Mouse (Mus musculus) ES-E14 (cell line): ENCODE data around the gene Ppm1g. TPM values are rescaled to one million over a fixed set of nuclear protein-coding genes. Genes with fewer than 3 reads are reported as not detected.

Experiments
- DNase-seq: peaks from one replicate; pipeline ENCODE4 v3.0.0-alpha.2; 2013; ENCODE audit warnings: low read depth, low spot score
- H3K27ac ChIP-seq: 2 replicates; pipeline ENCODE4 v1.5.1; 2012; ENCODE audit warnings: low read depth, mild to moderate bottlenecking, low read length, moderate library complexity, mixed read lengths; ENCODE audit not compliant: poor library complexity, insufficient read depth, severe bottlenecking
- H3K36me3 ChIP-seq: 2 replicates; pipeline ENCODE4 v1.6.1; 2012; ENCODE audit warnings: mild to moderate bottlenecking, low read length, moderate library complexity, mixed read lengths; ENCODE audit not compliant: control insufficient read depth, poor library complexity, insufficient read depth, severe bottlenecking
- H3K4me1 ChIP-seq, 2 experiments: fragments of 150-350 bp in 1 of 2; sonication (generic) in 1 of 2; 2 replicates each; pipeline ENCODE4 v1.6.1; 2012; ENCODE audit warnings: low read length in 2 of 2, mild to moderate bottlenecking in 1 of 2, mixed read lengths in 1 of 2; ENCODE audit not compliant: control insufficient read depth in 2 of 2, insufficient read depth in 2 of 2, poor library complexity in 1 of 2
- H3K4me3 ChIP-seq, 2 experiments: fragments of 150-350 bp in 1 of 2; sonication (generic) in 1 of 2; 2 replicates each; pipeline ENCODE4 v1.5.1; 2012; ENCODE audit warnings: low read length in 2 of 2, low read depth in 1 of 2, mild to moderate bottlenecking in 1 of 2, mixed read lengths in 1 of 2; ENCODE audit not compliant: insufficient read depth in 1 of 2, poor library complexity in 1 of 2, severe bottlenecking in 1 of 2
- H3K9ac ChIP-seq: 2 replicates; pipeline ENCODE4 v1.6.1; 2012; ENCODE audit warnings: low read depth, mild to moderate bottlenecking, low read length, mixed read lengths; ENCODE audit not compliant: poor library complexity, insufficient read depth, severe bottlenecking
- H3K9me3 ChIP-seq: fragments of 150-350 bp; sonication (generic); 2 replicates; pipeline ENCODE4 v1.6.1; 2012; ENCODE audit warnings: low read depth, mild to moderate bottlenecking, low read length; ENCODE audit not compliant: control insufficient read depth, insufficient read depth
- CHD2 ChIP-seq: IDR thresholded peaks from 2 replicates; pipeline ENCODE4 v1.6.1; 2014; ENCODE audit warnings: mild to moderate bottlenecking, low read depth, low read length, inconsistent platforms
- HCFC1 ChIP-seq: IDR thresholded peaks from 2 replicates; pipeline ENCODE4 v1.6.1; 2012; ENCODE audit warnings: low read length, inconsistent platforms, borderline replicate concordance; ENCODE audit not compliant: insufficient read depth
- MAFK ChIP-seq: IDR thresholded peaks from 2 replicates; pipeline ENCODE4 v1.6.1; 2014; ENCODE audit warnings: mild to moderate bottlenecking, low read depth, low read length, inconsistent platforms; ENCODE audit not compliant: insufficient read depth
- ZC3H11A ChIP-seq: IDR thresholded peaks from 2 replicates; pipeline ENCODE4 v1.6.1; 2012; ENCODE audit warnings: low read depth, mild to moderate bottlenecking, inconsistent platforms, low read length, borderline replicate concordance
- ZNF384 ChIP-seq: IDR thresholded peaks from 2 replicates; pipeline ENCODE4 v1.6.1; 2012; ENCODE audit warnings: low read depth, low read length, inconsistent platforms
- in situ Hi-C, 2 experiments: fragments of 600-800 bp; cut with MboI; formaldehyde crosslinking; loops; one replicate each; pipeline ENCODE4 v1.15.1; 2025; ENCODE audit warnings: low sequenced_read_pairs in 2 of 2, inconsistent platforms in 1 of 2; ENCODE audit not compliant: unreplicated experiment in 2 of 2
- total RNA-seq: library from RNA; depleted of rRNA; stranded (reverse); fragments of 300-350 nt; gene quantifications from 2 replicates; pipeline ENCODE4 v1.2.3, GENCODE M21; 2012

Gene Ppm1g
- total RNA-seq, 1 experiment, result 294 TPM

DNA sequence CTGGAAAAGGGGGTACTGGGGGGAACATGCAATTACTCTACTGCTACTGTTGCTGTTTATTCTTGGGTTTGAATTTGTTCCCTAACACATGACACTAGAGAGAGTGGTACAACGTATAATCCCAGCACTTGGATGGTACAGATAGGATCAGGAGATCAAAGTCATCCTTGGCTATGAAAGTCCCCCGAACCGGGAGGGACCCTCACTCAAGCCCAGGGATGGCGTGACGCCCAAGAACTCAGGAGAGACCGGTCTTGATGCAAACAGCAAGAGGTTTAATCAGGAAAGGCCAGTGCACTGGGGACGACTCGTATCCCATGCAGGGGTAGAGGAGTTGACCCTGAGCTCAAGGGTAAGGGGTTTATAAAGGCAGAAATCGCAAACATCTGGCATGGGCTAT is 2.2 kb upstream of the Ppm1g start:
- Histone ChIP-seq H3K36me3 (no peaks in the 10 kb centered on the region), H3K9ac (no peak overlapping the region), H3K27ac (no peak overlapping the region), H3K4me1 (peaks cover 0 to 3% of the 10 kb centered on the region in 2 experiments; a peak in 1 of 4 replicates), H3K9me3 (no peaks in the 10 kb centered on the region), H3K4me3 (no peak overlapping the region)
- TF ChIP-seq ZNF384 (no peak), MAFK (no peak), CHD2 (no peak), ZC3H11A (no peak), HCFC1 (no peak)
- DNase-seq, result no peak
- in situ Hi-C loops, result no loop called here

DNA sequence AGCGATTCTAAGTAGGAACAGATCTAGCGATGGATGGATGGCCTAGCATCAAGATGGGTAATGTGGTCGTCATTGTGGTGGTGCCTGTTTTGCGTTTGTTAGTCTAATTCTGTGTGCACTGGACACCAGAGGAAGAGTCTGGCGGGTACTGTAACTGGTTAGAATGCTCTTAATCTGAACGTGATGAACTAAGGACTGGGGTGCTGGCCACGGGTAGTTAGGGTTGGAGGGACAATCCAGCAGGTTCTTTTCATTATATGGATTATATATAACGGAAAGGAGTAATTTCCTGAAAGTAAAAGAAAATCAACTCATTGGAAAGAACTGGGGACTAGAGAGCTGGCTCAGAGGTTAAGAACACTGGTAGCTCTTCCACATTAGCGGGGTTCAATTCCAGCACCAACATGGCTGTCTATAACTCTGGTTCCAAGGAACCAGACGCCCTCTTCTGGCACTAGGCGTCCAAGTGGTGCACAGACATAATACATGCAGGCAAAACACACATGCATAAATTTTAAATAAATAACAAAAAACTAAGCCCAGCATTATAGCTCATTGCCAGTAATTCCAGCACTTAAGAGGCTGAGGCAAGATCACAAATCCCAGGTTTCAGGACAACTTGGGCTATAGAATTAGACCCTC is 938 bp upstream of the Ppm1g start:
- in situ Hi-C loops, result no loop called here
- H3K27ac ChIP-seq, result peak overlapping the region; percentile 67
- peak overlapping the region; percentile 81 to 96 for H3K4me3 ChIP-seq
- TF ChIP-seq CHD2, result no peak
- TF ChIP-seq ZC3H11A, result no peak
- no peak for TF ChIP-seq MAFK
- TF ChIP-seq ZNF384, result no peak
- TF ChIP-seq HCFC1, result no peak
- peak; percentile 43 for DNase-seq
- H3K36me3 ChIP-seq, result no peaks in the 10 kb centered on the region
- H3K9me3 ChIP-seq, result no peaks in the 10 kb centered on the region
- peak overlapping the region; percentile 96 for H3K9ac ChIP-seq
- peaks cover 0 to 3% of the 10 kb centered on the region in 2 experiments; a peak in 1 of 4 replicates for H3K4me1 ChIP-seq

DNA sequence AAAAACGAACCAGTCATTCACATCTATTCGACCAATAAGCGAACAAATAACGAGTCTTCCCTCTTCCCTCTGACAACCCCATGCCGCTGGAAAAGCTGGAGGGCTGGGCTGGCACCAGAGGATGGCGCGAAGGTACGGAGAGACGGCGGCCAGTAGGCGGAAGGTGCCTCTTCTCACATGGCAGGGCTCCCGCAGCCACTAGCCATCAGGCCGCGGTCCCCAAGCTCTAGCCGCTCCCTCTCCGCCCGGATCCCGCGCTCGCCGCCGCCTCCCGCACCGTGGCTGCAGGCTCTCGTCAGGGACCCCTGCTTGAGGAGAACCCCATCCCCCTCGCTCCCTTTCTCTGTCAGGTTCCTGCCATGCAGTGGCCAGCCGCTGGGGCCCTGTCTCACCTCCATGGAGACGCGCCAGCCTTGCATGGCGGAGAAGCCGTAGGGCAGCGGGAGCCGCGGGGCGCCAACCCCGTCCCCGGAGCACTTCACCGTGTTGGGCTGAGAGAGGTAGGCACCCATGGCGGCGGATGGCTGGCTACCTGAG is 508 bp downstream of the Ppm1g start:
- Histone ChIP-seq H3K36me3 (no peaks in the 10 kb centered on the region), H3K9me3 (no peaks in the 10 kb centered on the region), H3K4me3 (peak overlapping the region; percentile 91 to 96), H3K9ac (peak overlapping the region; percentile 94), H3K4me1 (peaks cover 0 to 3% of the 10 kb centered on the region in 2 experiments; a peak in 1 of 4 replicates), H3K27ac (peak overlapping the region; percentile 67)
- in situ Hi-C loops, result no loop called here
- DNase-seq, result no peak
- TF ChIP-seq ZNF384 (no peak), HCFC1 (no peak), CHD2 (no peak), MAFK (no peak), ZC3H11A (no peak)

DNA sequence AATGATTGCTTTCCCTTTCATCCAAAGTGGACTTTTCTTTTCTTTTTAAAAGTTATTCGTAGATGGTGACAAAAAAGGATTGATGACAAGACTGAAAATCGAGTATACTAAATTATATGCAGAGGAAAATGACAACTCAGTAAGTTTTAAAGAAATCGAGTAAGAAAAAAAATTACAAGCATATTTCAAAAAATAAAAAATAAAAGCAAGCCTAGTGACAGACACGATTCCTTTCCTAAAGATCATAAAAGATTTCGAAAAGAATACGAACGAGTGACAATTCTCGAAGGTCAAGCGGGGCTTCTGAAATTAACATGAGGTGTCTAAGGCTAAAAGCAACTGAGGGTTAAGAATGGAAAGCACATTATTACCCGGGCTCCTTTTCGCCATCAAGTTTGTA is 1.0 kb downstream of the Ppm1g start:
- TF ChIP-seq HCFC1 (no peak), CHD2 (no peak), ZC3H11A (no peak), MAFK (no peak), ZNF384 (no peak)
- no peak overlapping the region; the same call in 1 of the 2 replicates for H3K27ac ChIP-seq
- DNase-seq, result no peak
- H3K4me1 ChIP-seq, result peaks cover 0 to 3% of the 10 kb centered on the region in 2 experiments; a peak in 1 of 4 replicates
- H3K4me3 ChIP-seq, result peak overlapping the region; percentile 91 to 96
- H3K9me3 ChIP-seq, result no peaks in the 10 kb centered on the region
- no peaks in the 10 kb centered on the region for H3K36me3 ChIP-seq
- peak overlapping the region; percentile 94 for H3K9ac ChIP-seq
- in situ Hi-C loops, result no loop called here
